Comparison of ENCODE assay signal across 7 mouse cellular contexts in the genomic region with DNA sequence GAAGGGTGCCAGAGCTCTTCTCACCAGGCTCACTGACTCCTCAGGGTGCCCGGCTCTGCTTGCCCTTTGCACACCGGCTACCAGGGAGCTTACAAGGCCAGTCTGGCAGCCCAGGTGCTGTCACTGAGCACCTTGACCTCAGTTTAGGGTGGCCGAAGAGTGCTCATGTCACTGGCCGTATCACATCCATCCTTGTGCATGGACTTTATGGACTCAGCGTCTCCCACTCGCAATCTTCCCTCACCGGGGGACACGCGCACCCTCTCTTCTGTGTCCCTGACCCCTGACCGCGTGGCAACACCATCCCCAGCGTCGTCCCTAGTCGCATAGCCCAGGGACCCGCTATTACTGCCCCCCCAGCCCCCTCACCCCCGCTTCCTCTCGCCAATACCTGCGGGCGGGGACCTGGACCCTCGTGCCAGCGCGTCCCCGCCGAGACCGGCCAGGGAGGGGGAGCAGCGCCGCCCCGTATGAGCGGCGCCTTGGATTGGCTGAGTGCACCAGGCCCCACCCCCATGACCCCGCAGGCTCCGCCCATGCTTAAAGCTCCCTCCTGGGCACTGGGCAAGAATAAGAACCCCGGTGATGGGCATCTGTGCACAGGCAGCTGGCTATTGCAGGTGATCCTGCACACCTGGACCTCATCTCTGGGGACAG. TPM values are rescaled to one million over a fixed set of nuclear protein-coding genes. Genes with fewer than 3 reads are reported as not detected.
A peak's percentile ranks its signal among the peaks of the same experiment; 100 is the strongest.
DNase-seq lines count a peak whose midpoint lies in the region; ATAC-seq lines count a peak whose summit lies in the region.

No protein-coding gene starts in this region.

- peak; percentile 61 for DNase-seq in NIH3T3 (ENCODE audit: low read depth)
- peak; percentile 77 for DNase-seq in hindbrain, embryonic 11.5 days (ENCODE audit: low spot score)
- DNase-seq in layer of hippocampus, postnatal 36 days: peak; percentile 74 to 79
- DNase-seq in lung, postnatal 25 days (ENCODE audit: low spot score): peak; percentile 61
- DNase-seq in right cerebral cortex, adult 2 months (ENCODE audit: low spot score in 2 of 2): peak; percentile 78

- 7% methylated on average over 32 of the region's 33 CpGs for WGBS in forebrain, embryonic 13.5 days
- WGBS in hindbrain, embryonic 11.5 days: 14% methylated on average over 21 of the region's 33 CpGs

- peak overlapping the region; percentile 85 for H3K4me2 ChIP-seq in forebrain, embryonic 13.5 days
- H3K4me2 ChIP-seq in hindbrain, embryonic 11.5 days (replicated peaks; ENCODE audit: low read depth, low read length): peak overlapping the region; percentile 58

- peak; percentile 82 for ATAC-seq in forebrain, embryonic 13.5 days
- ATAC-seq in hindbrain, embryonic 11.5 days (ENCODE audit: low FRiP score): peak; percentile 81

- H3K9ac ChIP-seq in forebrain, embryonic 13.5 days: peak overlapping the region; percentile 68
- 0 out of 2 replicates have a peak overlapping the region, but pooled peaks have one; percentile 4 for H3K9ac ChIP-seq in hindbrain, embryonic 11.5 days (ENCODE audit: low read depth, low read length)

- 0 out of 2 replicates have a peak overlapping the region, but pooled peaks have one; percentile 14 for H3K27ac ChIP-seq in brown adipose tissue, adult 24 weeks (replicated peaks; ENCODE audit: low read depth, low read length)
- H3K27ac ChIP-seq in forebrain, embryonic 13.5 days: no peak overlapping the region
- H3K27ac ChIP-seq in hindbrain, embryonic 11.5 days (ENCODE audit: low read depth, low read length): no peak overlapping the region

- H3K9me3 ChIP-seq in forebrain, embryonic 13.5 days (replicated peaks): no peaks in the 10 kb centered on the region
- no peaks in the 10 kb centered on the region for H3K9me3 ChIP-seq in hindbrain, embryonic 11.5 days (ENCODE audit: control insufficient read depth, low read length)

- peaks cover 6% of the 10 kb centered on the region; the same call in 1 of the 2 replicates for H3K36me3 ChIP-seq in forebrain, embryonic 13.5 days (ENCODE audit: poor library complexity, severe bottlenecking)
- H3K36me3 ChIP-seq in hindbrain, embryonic 11.5 days (ENCODE audit: control insufficient read depth, insufficient read depth, low read length): no peaks in the 10 kb centered on the region

- no peaks in the 10 kb centered on the region; the same call in 1 of the 2 replicates for H3K4me1 ChIP-seq in brown adipose tissue, adult 24 weeks (ENCODE audit: control insufficient read depth, insufficient read depth, insufficient read length, low read length)
- H3K4me1 ChIP-seq in forebrain, embryonic 13.5 days: peaks cover 31% of the 10 kb centered on the region
- peaks cover 5% of the 10 kb centered on the region for H3K4me1 ChIP-seq in hindbrain, embryonic 11.5 days (replicated peaks; ENCODE audit: control insufficient read depth, insufficient read depth, low read length)

- peak overlapping the region; percentile 61 for H3K4me3 ChIP-seq in brown adipose tissue, adult 24 weeks (ENCODE audit: insufficient read depth, low read depth, low read length)
- H3K4me3 ChIP-seq in forebrain, embryonic 13.5 days: peak overlapping the region; percentile 46
- peak overlapping the region; percentile 33 for H3K4me3 ChIP-seq in hindbrain, embryonic 11.5 days (ENCODE audit: low read depth, low read length)

- H3K27me3 ChIP-seq in forebrain, embryonic 13.5 days: no peaks in the 10 kb centered on the region
- 0 out of 2 replicates have a peak, but pooled peaks cover 3% of the 10 kb centered on the region for H3K27me3 ChIP-seq in hindbrain, embryonic 11.5 days (ENCODE audit: control insufficient read depth, insufficient read depth, low read length)

RNA-seq across cellular contexts. Expression of a gene that starts 6.4 kb away (rescaled TPM):
- polyA plus RNA-seq in brown adipose tissue, adult 24 weeks (2012; ENCODE audit: insufficient read depth, insufficient read length, missing spikeins): 5.8 and 6.0 TPM in 2 replicates
- polyA plus RNA-seq in forebrain, embryonic 13.5 days (2015; fragmentation: Nextera tagmentation; extraction: Ambion mirVana): 11.2 and 13.5 TPM in 2 replicates
- 10.7 and 12.2 TPM in 2 replicates for polyA plus RNA-seq in hindbrain, embryonic 11.5 days (2014; fragmentation: Nextera tagmentation; extraction: Ambion mirVana)
- 10 to 100 TPM; 16.9 to 17.7 TPM for total RNA-seq in layer of hippocampus, postnatal 36 days (2021)

RNA-seq across cellular contexts. Expression of a gene that starts 17.1 kb away (rescaled TPM):
- polyA plus RNA-seq in brown adipose tissue, adult 24 weeks (2012; ENCODE audit: insufficient read depth, insufficient read length, missing spikeins): 54.5 and 60.6 TPM in 2 replicates
- 169 and 179 TPM in 2 replicates for polyA plus RNA-seq in forebrain, embryonic 13.5 days (2015; fragmentation: Nextera tagmentation; extraction: Ambion mirVana)
- polyA plus RNA-seq in hindbrain, embryonic 11.5 days (2014; fragmentation: Nextera tagmentation; extraction: Ambion mirVana): 162 and 173 TPM in 2 replicates
- total RNA-seq in layer of hippocampus, postnatal 36 days (2021): 10 to 100 TPM; 83.4 to 95.4 TPM

RNA-seq across cellular contexts. Expression of a gene that starts 17.1 kb away (rescaled TPM):
- polyA plus RNA-seq in brown adipose tissue, adult 24 weeks (2012; ENCODE audit: insufficient read depth, insufficient read length, missing spikeins): 1.3 and 5.0 TPM in 2 replicates
- 5.6 and 5.7 TPM in 2 replicates for polyA plus RNA-seq in forebrain, embryonic 13.5 days (2015; fragmentation: Nextera tagmentation; extraction: Ambion mirVana)
- polyA plus RNA-seq in hindbrain, embryonic 11.5 days (2014; fragmentation: Nextera tagmentation; extraction: Ambion mirVana): 9.9 and 10.3 TPM in 2 replicates
- total RNA-seq in layer of hippocampus, postnatal 36 days (2021): 10 to 100 TPM; 18.5 to 25.6 TPM

RNA-seq across cellular contexts. Expression of a gene that starts 35.9 kb away (rescaled TPM):
- not detected in 2 replicates for polyA plus RNA-seq in brown adipose tissue, adult 24 weeks (2012; ENCODE audit: insufficient read depth, insufficient read length, missing spikeins)
- 0.50 and 0.67 TPM in 2 replicates for polyA plus RNA-seq in forebrain, embryonic 13.5 days (2015; fragmentation: Nextera tagmentation; extraction: Ambion mirVana)
- 0.47 and 0.71 TPM in 2 replicates for polyA plus RNA-seq in hindbrain, embryonic 11.5 days (2014; fragmentation: Nextera tagmentation; extraction: Ambion mirVana)
- 1 to 10 TPM; 8.1 to 8.9 TPM for total RNA-seq in layer of hippocampus, postnatal 36 days (2021)

RNA-seq across cellular contexts. Expression of a gene that starts 40.5 kb away (rescaled TPM):
- polyA plus RNA-seq in brown adipose tissue, adult 24 weeks (2012; ENCODE audit: insufficient read depth, insufficient read length, missing spikeins): 822 and 1,180 TPM in 2 replicates
- polyA plus RNA-seq in forebrain, embryonic 13.5 days (2015; fragmentation: Nextera tagmentation; extraction: Ambion mirVana): 3,255 and 3,517 TPM in 2 replicates
- 3,048 and 3,182 TPM in 2 replicates for polyA plus RNA-seq in hindbrain, embryonic 11.5 days (2014; fragmentation: Nextera tagmentation; extraction: Ambion mirVana)
- 100 to 1,000 TPM; 659 to 685 TPM for total RNA-seq in layer of hippocampus, postnatal 36 days (2021)
